Mouse (Mus musculus) heart, embryonic 11.5 days (tissue): ENCODE results near the gene Zzef1. TPM values are rescaled to one million over a fixed set of nuclear protein-coding genes. Genes with fewer than 3 reads are reported as not detected.

ENCODE experiments used
- ATAC-seq: fragments of 200-750 bp; cut with Nextera tagmentation; replicated peaks from 2 replicates; pipeline ENCODE4 v1.8.0; 2017; ENCODE audit warnings: moderate library complexity; ENCODE audit not compliant: insufficient number of reproducible peaks, low FRiP score, low TSS enrichment
- H3K27ac ChIP-seq: fragments of 300-500 bp; sonication (generic); 2 replicates; pipeline ENCODE4 v1.5.1; 2014; ENCODE audit warnings: mild to moderate bottlenecking, low read depth, low read length
- H3K27me3 ChIP-seq: fragments of 300-500 bp; sonication (generic); 2 replicates; pipeline ENCODE4 v1.6.1; 2014; ENCODE audit warnings: mild to moderate bottlenecking, low read length, mixed read lengths; ENCODE audit not compliant: control insufficient read depth, insufficient read depth
- H3K36me3 ChIP-seq: fragments of 300-500 bp; sonication (generic); 2 replicates; pipeline ENCODE4 v1.6.1; 2014; ENCODE audit warnings: mild to moderate bottlenecking, low read length, moderate library complexity, mixed read lengths; ENCODE audit not compliant: control insufficient read depth, insufficient read depth
- H3K4me1 ChIP-seq: fragments of 300-500 bp; sonication (generic); 2 replicates; pipeline ENCODE4 v1.6.1; 2014; ENCODE audit warnings: low read length; ENCODE audit not compliant: control insufficient read depth, insufficient read depth
- H3K4me2 ChIP-seq: fragments of 300-500 bp; sonication (generic); 2 replicates; pipeline ENCODE4 v1.6.1; 2014; ENCODE audit warnings: mild to moderate bottlenecking, moderate library complexity
- H3K4me3 ChIP-seq: fragments of 300-500 bp; sonication (generic); 2 replicates; pipeline ENCODE4 v1.5.1; 2014; ENCODE audit warnings: low read depth, low read length
- H3K9ac ChIP-seq: fragments of 300-500 bp; sonication (generic); 2 replicates; pipeline ENCODE4 v1.6.1; 2014; ENCODE audit warnings: mild to moderate bottlenecking, low read depth, low read length, moderate library complexity
- H3K9me3 ChIP-seq: fragments of 300-500 bp; sonication (generic); replicated peaks from 2 replicates; pipeline ENCODE4 v1.6.1; 2016; ENCODE audit warnings: low read length; ENCODE audit not compliant: control insufficient read depth
- WGBS: fragments of 180-500 bp; shearing (Covaris S2); extraction: QIAGEN DNeasy Blood & Tissue Kit; methylation state at CpG from one replicate; pipeline ENCODE4 v1.1.7; 2014; ENCODE audit not compliant: insufficient replicate concordance; 5-methylcytosine and 5-hydroxymethylcytosine counted together
- polyA plus RNA-seq: library from polyadenylated mRNA; unstranded; fragments of >200 nt; fragmentation: Nextera tagmentation; extraction: Ambion mirVana; gene quantifications from 2 replicates; pipeline ENCODE4 v1.2.1, GENCODE M21; 2014

Zzef1 gene
- polyA plus RNA-seq, 1 experiment from 2014 or later, result 7.9 TPM

DNA sequence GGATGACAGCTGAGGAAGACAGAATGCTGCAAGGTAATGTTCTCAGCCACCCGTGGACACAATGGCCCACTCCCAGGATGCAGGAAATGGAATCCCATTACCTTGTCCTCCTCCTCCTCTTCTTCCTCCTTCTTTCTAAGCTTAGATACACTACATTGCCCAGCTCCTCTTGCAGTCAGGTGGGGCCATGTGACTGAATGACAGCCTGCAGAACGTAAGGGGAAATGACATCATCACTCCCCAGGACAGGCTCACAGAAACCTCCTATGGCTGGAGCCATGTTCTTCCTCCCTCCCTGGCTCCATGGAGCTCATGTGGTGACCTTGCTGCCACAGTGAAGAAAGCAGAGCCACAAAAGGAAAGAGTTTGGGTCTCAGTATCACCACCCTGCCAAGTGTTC is 161.3 kb downstream of the Zzef1 start:
- Histone ChIP-seq H3K27ac (no peak overlapping the region), H3K36me3 (no peaks in the 10 kb centered on the region), H3K27me3 (peaks cover 32% of the 10 kb centered on the region), H3K4me1 (peaks cover 24% of the 10 kb centered on the region), H3K9me3 (no peaks in the 10 kb centered on the region), H3K4me3 (no peak overlapping the region), H3K9ac (no peak overlapping the region), H3K4me2 (no peak overlapping the region)
- 36% methylated on average over 2 of the region's 2 CpGs for WGBS
- no peak for ATAC-seq

DNA sequence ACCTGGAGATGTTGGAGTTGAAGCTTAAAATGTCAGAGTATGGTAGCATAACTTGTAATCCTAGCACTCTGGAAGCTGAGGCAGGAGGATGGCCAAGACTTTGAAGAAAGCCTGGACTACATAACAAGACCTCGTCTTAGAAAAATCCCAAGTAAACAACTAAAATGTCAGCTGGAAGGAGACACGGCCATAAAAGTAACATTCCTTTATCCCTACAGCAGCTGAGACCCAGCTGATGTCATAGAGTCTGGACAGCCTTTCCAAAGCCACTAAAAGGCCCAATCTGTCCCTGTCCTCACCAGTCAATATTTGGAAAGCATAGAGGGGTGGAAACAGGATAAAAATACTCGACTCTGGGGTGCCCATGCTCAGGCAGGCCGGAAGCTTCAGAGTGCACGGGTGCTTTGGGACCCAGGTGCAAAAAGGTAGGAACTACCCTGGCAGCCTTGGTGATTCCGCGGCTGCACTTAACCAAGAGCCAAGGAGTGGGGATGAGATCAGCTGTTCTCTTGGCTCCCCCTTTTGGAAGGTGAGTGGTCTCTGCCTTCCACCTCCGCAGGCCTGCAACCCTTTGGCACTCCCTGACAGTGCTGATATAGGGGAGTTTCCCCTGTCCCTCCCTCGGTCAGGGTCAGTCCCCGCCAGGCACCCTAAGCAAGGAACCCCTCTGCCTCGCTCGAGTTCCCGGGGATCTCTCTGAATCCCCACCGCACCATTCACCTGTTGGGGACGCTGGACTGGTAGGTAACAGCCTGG is 164.1 kb downstream of the Zzef1 start:
- Histone ChIP-seq H3K27ac (no peak overlapping the region), H3K4me2 (peak overlapping the region; percentile 75; the same call in 1 of the 2 replicates), H3K36me3 (no peaks in the 10 kb centered on the region), H3K4me3 (no peak overlapping the region), H3K9me3 (no peaks in the 10 kb centered on the region), H3K9ac (no peak overlapping the region), H3K27me3 (peaks cover 33% of the 10 kb centered on the region), H3K4me1 (peaks cover 19% of the 10 kb centered on the region)
- 12% methylated on average over 15 of the region's 15 CpGs for WGBS
- no peak for ATAC-seq

DNA sequence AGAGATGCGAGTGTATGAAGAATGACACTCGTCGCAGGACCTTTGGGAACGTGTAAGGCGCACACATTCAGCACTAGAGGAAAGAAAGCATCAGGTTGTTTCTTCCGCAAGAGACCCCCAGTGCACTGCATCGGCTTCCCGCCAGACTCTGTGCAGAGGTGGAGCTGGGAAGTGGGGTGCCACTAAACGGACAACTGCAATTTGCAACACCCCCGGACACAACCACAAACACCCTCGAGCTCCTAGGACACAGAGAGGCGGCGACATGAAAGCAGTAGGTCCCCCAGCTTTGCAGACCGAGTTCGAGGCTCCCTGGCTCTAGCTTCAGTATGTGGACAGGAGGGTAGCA is 164.7 kb downstream of the Zzef1 start:
- Histone ChIP-seq H3K4me2 (peak overlapping the region; percentile 75), H3K4me1 (peaks cover 19% of the 10 kb centered on the region), H3K27ac (no peak overlapping the region), H3K4me3 (peak overlapping the region; percentile 45), H3K9me3 (no peaks in the 10 kb centered on the region), H3K9ac (no peak overlapping the region), H3K36me3 (no peaks in the 10 kb centered on the region), H3K27me3 (peaks cover 33% of the 10 kb centered on the region)
- no peak for ATAC-seq
- 2% methylated on average over 15 of the region's 15 CpGs for WGBS

DNA sequence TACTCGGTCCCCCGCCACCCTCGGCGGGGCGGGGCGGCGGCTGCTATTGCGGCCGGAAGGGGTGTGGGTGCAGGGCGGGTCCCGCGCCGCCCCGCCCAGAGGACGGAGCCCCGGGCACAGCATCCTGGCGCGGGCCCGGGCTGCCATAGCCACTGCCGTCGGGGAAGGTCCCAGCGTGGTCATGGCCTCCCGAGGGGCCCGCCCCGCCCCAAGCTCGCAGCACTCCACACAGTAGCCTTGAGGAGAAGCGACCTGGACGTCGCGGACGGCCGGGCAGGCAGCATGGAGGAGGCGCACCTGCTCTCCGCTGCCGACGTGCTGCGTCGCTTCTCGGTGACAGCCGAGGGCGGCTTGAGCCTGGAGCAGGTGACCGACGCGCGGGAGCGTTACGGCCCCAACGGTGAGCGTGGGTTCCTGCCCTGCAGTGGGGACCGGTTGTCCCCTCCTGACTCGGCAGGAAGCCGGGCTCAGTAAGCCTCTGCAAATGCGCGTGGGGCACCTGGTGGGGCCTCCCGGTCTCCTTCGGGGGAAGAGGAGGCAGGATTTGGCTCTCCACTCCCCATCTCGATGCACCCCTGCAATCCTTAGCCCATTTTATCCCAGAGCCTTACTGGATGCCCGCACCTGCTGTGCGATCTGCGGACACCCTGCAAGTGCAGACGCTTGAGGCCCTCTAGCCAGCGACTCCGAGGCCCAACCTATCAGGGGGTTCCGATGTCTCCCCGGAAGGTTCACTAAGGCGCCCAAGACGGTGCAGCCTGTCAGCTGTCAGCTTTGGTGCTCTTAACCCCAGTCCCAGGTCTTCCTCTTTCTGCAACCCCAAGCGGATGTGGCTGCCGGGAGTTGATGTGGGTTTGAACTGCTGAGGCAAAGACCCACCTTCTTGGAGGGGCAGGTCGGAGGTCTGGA is 165.3 kb downstream of the Zzef1 start, which contains the start of gene Atp2a3:
Gene Atp2a3 (plus strand): TSS at position 98 of the 909 bp plus-strand sequence.
- Histone ChIP-seq H3K36me3 (no peaks in the 10 kb centered on the region), H3K27me3 (peaks cover 33% of the 10 kb centered on the region), H3K9me3 (no peaks in the 10 kb centered on the region), H3K4me3 (peak within 1 kb of the TSS; percentile 45), H3K4me2 (peak within 1 kb of the TSS; percentile 75), H3K9ac (peak within 1 kb of the TSS; percentile 61; the same call in 1 of the 2 replicates), H3K4me1 (peaks cover 19% of the 10 kb centered on the region), H3K27ac (no peak within 1 kb of the TSS)
- WGBS, result 2% methylated on average over 64 of the region's 70 CpGs
- ATAC-seq, result no peak

DNA sequence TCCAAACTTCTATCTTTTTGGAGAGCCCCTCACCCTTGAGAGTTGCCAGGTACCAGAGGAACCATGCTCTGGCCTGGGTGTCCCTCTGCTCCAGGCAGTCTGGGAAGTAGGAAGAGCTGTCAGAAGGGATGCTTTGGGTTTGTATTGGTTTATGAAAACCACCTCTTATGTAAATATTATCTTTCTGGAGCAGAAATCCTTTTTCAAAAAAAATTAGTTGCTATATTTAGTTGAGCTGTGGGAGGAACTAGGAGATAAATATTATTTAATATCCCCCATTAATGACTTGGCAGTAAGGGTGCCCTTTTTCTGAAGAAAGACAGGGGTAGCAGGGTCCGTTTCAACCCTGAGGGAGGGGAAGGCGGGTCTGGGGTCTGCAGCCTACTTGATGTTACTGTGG is 166.4 kb downstream of the Zzef1 start:
- no peak for ATAC-seq
- H3K27me3 ChIP-seq, result peaks cover 33% of the 10 kb centered on the region
- H3K9me3 ChIP-seq, result no peaks in the 10 kb centered on the region
- no peak overlapping the region for H3K4me3 ChIP-seq
- WGBS, result 89% methylated on average over 2 of the region's 2 CpGs
- no peaks in the 10 kb centered on the region for H3K36me3 ChIP-seq
- H3K27ac ChIP-seq, result no peak overlapping the region
- no peak overlapping the region for H3K9ac ChIP-seq
- H3K4me1 ChIP-seq, result peaks cover 19% of the 10 kb centered on the region
- H3K4me2 ChIP-seq, result no peak overlapping the region

DNA sequence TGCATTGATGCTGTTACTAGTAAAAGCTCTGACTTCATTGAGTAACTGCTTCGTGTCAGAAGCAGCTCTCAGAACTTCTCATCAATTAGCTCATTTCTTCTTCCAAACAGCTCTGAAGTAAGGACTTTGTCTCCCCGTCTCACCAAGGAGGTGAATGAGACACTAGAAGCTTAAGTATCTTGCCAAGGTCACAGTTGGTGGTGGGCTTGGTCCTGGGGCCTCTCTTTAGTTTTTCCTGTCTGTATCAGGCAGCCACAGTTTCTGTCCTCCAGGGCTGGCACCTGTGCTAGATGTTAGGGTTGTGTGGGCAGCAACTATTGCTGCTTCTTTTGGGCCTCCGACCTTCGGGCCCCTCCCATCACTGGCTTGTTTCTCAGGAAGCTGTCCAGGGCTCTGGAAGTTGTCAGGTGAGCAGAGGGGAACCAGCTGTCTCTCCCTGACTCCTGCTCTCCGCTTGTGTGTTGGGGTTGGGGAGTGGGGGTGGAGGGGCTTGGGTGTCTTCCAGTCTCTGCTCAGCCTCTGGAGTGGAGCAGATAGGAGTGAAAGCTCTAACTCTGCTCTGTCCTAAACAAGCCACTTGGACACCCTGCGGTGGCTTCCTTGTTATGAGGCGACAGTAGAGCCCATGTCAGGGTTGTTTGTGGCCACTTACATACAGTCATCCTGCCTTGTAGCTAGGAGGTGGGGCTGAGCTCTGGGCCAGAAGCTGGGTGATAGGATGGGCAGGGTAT is 167.2 kb downstream of the Zzef1 start:
- no peak overlapping the region for H3K4me3 ChIP-seq
- H3K9me3 ChIP-seq, result no peaks in the 10 kb centered on the region
- no peak overlapping the region for H3K4me2 ChIP-seq
- 29% methylated on average over 7 of the region's 7 CpGs for WGBS
- ATAC-seq, result 0 out of 2 replicates have a peak, but pooled peaks have one; percentile 9
- peaks cover 19% of the 10 kb centered on the region for H3K4me1 ChIP-seq
- peaks cover 33% of the 10 kb centered on the region for H3K27me3 ChIP-seq
- no peaks in the 10 kb centered on the region for H3K36me3 ChIP-seq
- no peak overlapping the region for H3K9ac ChIP-seq
- no peak overlapping the region for H3K27ac ChIP-seq

DNA sequence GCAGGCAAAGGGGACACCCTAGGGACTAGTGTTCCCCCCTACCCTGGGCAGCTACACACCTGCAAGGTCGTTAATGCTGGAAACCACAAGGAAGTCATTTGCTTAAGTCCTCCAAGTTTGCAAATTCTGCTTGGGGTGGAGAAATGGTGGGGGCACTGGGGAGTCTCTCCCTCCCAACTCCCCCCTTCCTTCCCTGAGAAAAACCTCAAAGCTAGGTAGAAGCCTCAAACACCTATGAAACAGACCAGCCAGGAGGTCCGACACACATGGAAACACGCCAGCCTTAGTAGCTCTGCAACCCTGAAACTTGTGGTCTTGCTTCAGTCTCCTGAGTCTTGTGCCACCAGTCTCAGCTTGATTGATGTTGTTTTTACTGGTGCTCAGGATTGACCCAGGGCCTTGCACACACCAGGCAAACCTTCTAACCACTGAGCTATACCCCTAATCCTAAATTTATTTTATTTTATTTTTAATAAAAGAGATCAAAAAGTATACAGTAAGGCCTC is 167.8 kb downstream of the Zzef1 start:
- no peak for ATAC-seq
- no peaks in the 10 kb centered on the region for H3K9me3 ChIP-seq
- no peak overlapping the region for H3K4me2 ChIP-seq
- peaks cover 33% of the 10 kb centered on the region for H3K27me3 ChIP-seq
- no peak overlapping the region for H3K27ac ChIP-seq
- 49% methylated on average over 3 of the region's 3 CpGs for WGBS
- no peak overlapping the region for H3K4me3 ChIP-seq
- peaks cover 19% of the 10 kb centered on the region for H3K4me1 ChIP-seq
- H3K36me3 ChIP-seq, result no peaks in the 10 kb centered on the region
- no peak overlapping the region for H3K9ac ChIP-seq

DNA sequence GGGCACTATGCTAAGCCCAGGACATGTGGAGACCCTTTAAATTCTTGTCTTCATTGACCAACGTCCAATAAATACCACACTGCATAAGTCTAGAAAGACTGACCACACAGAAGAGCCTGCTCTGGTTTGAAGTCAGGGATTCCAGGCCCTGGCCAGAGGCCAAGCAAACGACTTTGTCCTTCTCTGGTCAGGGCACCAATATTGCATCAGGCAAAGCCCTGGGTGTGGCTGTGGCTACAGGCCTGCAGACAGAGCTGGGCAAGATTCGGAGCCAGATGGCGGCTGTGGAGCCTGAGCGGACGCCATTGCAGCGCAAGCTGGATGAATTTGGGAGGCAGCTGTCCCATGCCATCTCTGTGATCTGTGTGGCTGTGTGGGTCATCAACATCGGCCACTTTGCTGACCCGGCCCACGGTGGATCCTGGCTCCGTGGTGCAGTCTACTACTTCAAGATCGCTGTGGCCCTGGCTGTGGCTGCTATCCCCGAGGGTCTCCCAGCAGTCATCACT is 179.0 kb downstream of the Zzef1 start:
- no peaks in the 10 kb centered on the region for H3K4me1 ChIP-seq
- no peak overlapping the region for H3K4me3 ChIP-seq
- H3K4me2 ChIP-seq, result no peak overlapping the region
- H3K27ac ChIP-seq, result no peak overlapping the region
- peaks cover 9% of the 10 kb centered on the region for H3K27me3 ChIP-seq
- 73% methylated on average over 13 of the region's 13 CpGs for WGBS
- no peak overlapping the region for H3K9ac ChIP-seq
- H3K36me3 ChIP-seq, result no peaks in the 10 kb centered on the region
- H3K9me3 ChIP-seq, result no peaks in the 10 kb centered on the region
- ATAC-seq, result no peak
